Mouse (Mus musculus): ENCODE data around the gene Med20.

GRCm38 (mm10) chr17:47593854-47594182 is 17.6 kb upstream of the Med20 start:
- no peak for TF ChIP-seq MAX (IDR thresholded peaks at IDR 0.05; ENCODE audit: low read length)
- TF ChIP-seq CTCF (IDR thresholded peaks at IDR 0.05 in 2 of 3, conservative IDR thresholded peaks at IDR 0.05 in 1 of 3; ENCODE audit: control insufficient read depth in 1 of 3, insufficient read depth in 1 of 3, low read depth in 2 of 3, low read length in 3 of 3, poor library complexity in 1 of 3, severe bottlenecking in 1 of 3) = no peak
- TF ChIP-seq TAL1 (IDR thresholded peaks at IDR 0.05; ENCODE audit: low read length) = no peak
- TF ChIP-seq ETS1 (IDR thresholded peaks at IDR 0.05; ENCODE audit: low read depth, low read length) = no peak
- TF ChIP-seq UBTF (IDR thresholded peaks at IDR 0.05; ENCODE audit: borderline replicate concordance, insufficient read depth, low read depth, low read length) = no peak
- TF ChIP-seq SIN3A (IDR thresholded peaks at IDR 0.05; ENCODE audit: low read length) = no peak
- no peak for TF ChIP-seq KAT2A (conservative IDR thresholded peaks at IDR 0.05; ENCODE audit: low read depth, low read length)
- TF ChIP-seq MXI1 (IDR thresholded peaks at IDR 0.05; ENCODE audit: low read depth, low read length) = no peak
